Mouse (Mus musculus) spleen, adult 2 months (tissue): ENCODE results near the gene Ndufs2. TPM values are rescaled to one million over a fixed set of nuclear protein-coding genes. Genes with fewer than 3 reads are reported as not detected.

ENCODE experiments used
- DNase-seq, 2 experiments: peaks; one replicate each; pipeline versions ENCODE4 v3.0.0 to v3.0.0-alpha.2; 2012 to 2021; ENCODE audit warnings: low spot score in 2 of 2, low read depth in 1 of 2
- H3K27ac ChIP-seq: fragments of 200-500 bp; 2 replicates; pipeline ENCODE4 v1.5.1; 2012; ENCODE audit warnings: low read length, inconsistent platforms; ENCODE audit not compliant: insufficient read depth
- H3K27me3 ChIP-seq: fragments of 200-500 bp; 2 replicates; pipeline ENCODE4 v1.6.1; 2012; ENCODE audit warnings: mild to moderate bottlenecking, moderate library complexity, low read length, inconsistent platforms; ENCODE audit not compliant: control insufficient read depth, insufficient read depth
- H3K36me3 ChIP-seq: fragments of 200-500 bp; 2 replicates; pipeline ENCODE4 v1.6.1; 2012; ENCODE audit warnings: mild to moderate bottlenecking, low read length, inconsistent platforms; ENCODE audit not compliant: control insufficient read depth, insufficient read depth
- H3K4me1 ChIP-seq: fragments of 200-500 bp; 2 replicates; pipeline ENCODE4 v1.6.1; 2011; ENCODE audit warnings: inconsistent platforms; ENCODE audit not compliant: control insufficient read depth, insufficient read depth, insufficient read length
- H3K4me3 ChIP-seq: fragments of 200-500 bp; 2 replicates; pipeline ENCODE4 v1.5.1; 2011; ENCODE audit warnings: mild to moderate bottlenecking, inconsistent platforms; ENCODE audit not compliant: insufficient read depth, insufficient read length; ENCODE audit errors: extremely low read depth
- CTCF ChIP-seq: fragments of 200-500 bp; IDR thresholded peaks from 2 replicates; pipeline ENCODE4 v1.5.1; 2011; ENCODE audit warnings: mild to moderate bottlenecking, inconsistent platforms; ENCODE audit not compliant: insufficient read depth, insufficient read length, insufficient replicate concordance; ENCODE audit errors: extremely low read depth
- POLR2A ChIP-seq: fragments of 200-500 bp; IDR thresholded peaks from 2 replicates; pipeline ENCODE4 v1.6.1; 2011; ENCODE audit warnings: low read depth, low read length, inconsistent platforms
- WGBS: fragments of 180-500 bp; shearing (Covaris S2); methylation state at CpG from one replicate; pipeline ENCODE4 v1.1.7; 2018; 5-methylcytosine and 5-hydroxymethylcytosine counted together
- polyA plus RNA-seq: library from polyadenylated mRNA; depleted of rRNA; stranded (reverse); fragments of >200 nt; gene quantifications from 2 replicates; pipeline ENCODE4 v1.2.3, GENCODE M21; 2012

Ndufs2 gene
- polyA plus RNA-seq, 1 experiment: 59.6 TPM

- Histone ChIP-seq H3K4me1 (no peaks in the 10 kb centered on the region), H3K27ac (no peak overlapping the region), H3K4me3 (no peak overlapping the region), H3K36me3 (no peaks in the 10 kb centered on the region), H3K27me3 (no peaks in the 10 kb centered on the region)
- no peak for TF ChIP-seq POLR2A
- TF ChIP-seq CTCF: no peak
- WGBS: 84% methylated on average over 3 of the region's 3 CpGs
- DNase-seq: no peak
Measured at GRCm38 (mm10) chr1:171212854-171213253, 38.3 kb downstream of the Ndufs2 start.

- H3K4me1 ChIP-seq: no peaks in the 10 kb centered on the region
- no peak overlapping the region for H3K4me3 ChIP-seq
- H3K27me3 ChIP-seq: no peaks in the 10 kb centered on the region
- no peaks in the 10 kb centered on the region for H3K36me3 ChIP-seq
- no peak for DNase-seq
- no peak overlapping the region for H3K27ac ChIP-seq
- WGBS: 21% methylated on average over 4 of the region's 4 CpGs
- TF ChIP-seq CTCF (no peak), POLR2A (no peak)
Measured at GRCm38 (mm10) chr1:171209409-171209808, 41.8 kb downstream of the Ndufs2 start.

- no peak overlapping the region for H3K27ac ChIP-seq
- H3K4me3 ChIP-seq: no peak overlapping the region
- H3K4me1 ChIP-seq: no peaks in the 10 kb centered on the region
- DNase-seq: no peak
- 72% methylated on average over 6 of the region's 6 CpGs for WGBS
- H3K27me3 ChIP-seq: no peaks in the 10 kb centered on the region
- TF ChIP-seq POLR2A: no peak
- TF ChIP-seq CTCF: no peak
- H3K36me3 ChIP-seq: no peaks in the 10 kb centered on the region
Measured at GRCm38 (mm10) chr1:171205704-171206493, 45.3 kb downstream of the Ndufs2 start.

GRCm38 (mm10) chr1:171204249-171204644 lies 46.9 kb downstream of the Ndufs2 start:
- Histone ChIP-seq H3K4me3 (no peak overlapping the region), H3K36me3 (no peaks in the 10 kb centered on the region), H3K4me1 (no peaks in the 10 kb centered on the region), H3K27ac (no peak overlapping the region), H3K27me3 (no peaks in the 10 kb centered on the region)
- TF ChIP-seq POLR2A: no peak
- TF ChIP-seq CTCF: no peak
- no peak for DNase-seq
- WGBS: 91% methylated on average over 7 of the region's 7 CpGs

- WGBS: 51% methylated on average over 11 of the region's 11 CpGs
- H3K27ac ChIP-seq: no peak overlapping the region
- H3K36me3 ChIP-seq: no peaks in the 10 kb centered on the region
- no peaks in the 10 kb centered on the region for H3K4me1 ChIP-seq
- H3K4me3 ChIP-seq: no peak overlapping the region
- no peak for DNase-seq
- H3K27me3 ChIP-seq: no peaks in the 10 kb centered on the region
- TF ChIP-seq CTCF (no peak), POLR2A (no peak)
Measured at GRCm38 (mm10) chr1:171203471-171204248, 47.5 kb downstream of the Ndufs2 start.

GRCm38 (mm10) chr1:171200769-171201168 lies 50.4 kb downstream of the Ndufs2 start:
- Histone ChIP-seq H3K27me3 (0 out of 2 replicates have a peak, but pooled peaks cover 2% of the 10 kb centered on the region), H3K4me3 (no peak overlapping the region), H3K27ac (no peak overlapping the region), H3K36me3 (no peaks in the 10 kb centered on the region), H3K4me1 (peaks cover 2% of the 10 kb centered on the region; the same call in 1 of the 2 replicates)
- 94% methylated on average over 1 of the region's 1 CpGs for WGBS
- TF ChIP-seq POLR2A (no peak), CTCF (no peak)
- no peak for DNase-seq

GRCm38 (mm10) chr1:171199532-171199931 lies 51.7 kb downstream of the Ndufs2 start:
- TF ChIP-seq POLR2A (no peak), CTCF (no peak)
- 74% methylated on average over 1 of the region's 1 CpGs for WGBS
- DNase-seq: no peak
- no peak overlapping the region for H3K27ac ChIP-seq
- no peaks in the 10 kb centered on the region for H3K36me3 ChIP-seq
- H3K4me1 ChIP-seq: peaks cover 6% of the 10 kb centered on the region; the same call in 1 of the 2 replicates
- peaks cover 6% of the 10 kb centered on the region; the same call in 1 of the 2 replicates for H3K27me3 ChIP-seq
- no peak overlapping the region for H3K4me3 ChIP-seq
